Mouse (Mus musculus) brain, embryonic 14.5 days (tissue): ENCODE results near the gene Mettl17.

Experiments used
- CTCF ChIP-seq: fragments of 200-500 bp; IDR thresholded peaks from 2 replicates; pipeline ENCODE4 v1.5.1; 2012; ENCODE audit warnings: inconsistent platforms, mild to moderate bottlenecking, moderate library complexity, borderline replicate concordance; ENCODE audit not compliant: insufficient read depth, insufficient read length; ENCODE audit errors: extremely low read depth
- POLR2A ChIP-seq: fragments of 200-500 bp; IDR thresholded peaks from 2 replicates; pipeline ENCODE4 v1.6.1; 2012; ENCODE audit warnings: mild to moderate bottlenecking, inconsistent platforms, borderline replicate concordance; ENCODE audit not compliant: poor library complexity, insufficient read depth, insufficient read length, severe bottlenecking; ENCODE audit errors: extremely low read depth

DNA sequence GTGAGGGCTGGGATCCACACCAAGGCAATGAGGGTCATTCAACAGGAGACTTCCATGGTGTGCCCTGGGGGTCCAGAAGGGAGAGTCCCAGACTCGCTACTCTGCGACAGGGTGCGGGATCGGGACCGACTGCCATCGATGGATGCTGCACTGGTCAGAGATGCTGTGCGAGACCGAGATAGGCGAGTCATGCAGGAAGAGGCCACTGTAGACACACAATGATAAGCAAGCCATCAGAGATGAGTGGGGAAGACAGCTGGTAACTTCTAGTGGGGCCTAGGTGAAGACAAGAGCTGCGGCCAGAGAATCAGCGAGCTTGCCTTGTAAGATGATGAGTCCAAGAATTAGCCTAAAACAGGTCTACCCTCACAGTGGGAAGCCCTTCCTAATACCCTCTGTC, 21.5 kb downstream of the Mettl17 start:
- TF ChIP-seq CTCF (no peak), POLR2A (no peak)
